27 mouse cellular contexts compared by ENCODE assay signal in the genomic region with DNA sequence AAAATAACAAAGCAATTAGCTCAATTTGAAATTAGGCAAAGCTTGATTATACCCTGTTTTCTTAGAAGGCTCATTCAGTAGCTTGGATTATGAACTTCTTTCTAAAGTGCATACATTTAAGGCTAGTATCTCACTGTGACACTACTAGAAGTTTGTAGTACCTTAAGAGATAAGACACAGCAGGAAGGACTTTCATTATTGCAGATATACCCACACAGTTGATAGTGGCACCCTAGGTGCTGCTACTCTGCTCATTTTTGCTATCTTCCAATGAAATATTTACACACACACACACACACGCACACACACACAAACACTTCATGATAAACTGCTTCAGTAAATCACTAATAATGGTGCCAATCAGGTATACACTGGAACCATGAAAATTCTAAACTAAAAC.
"Had no signal": no experiment of that assay in that cellular context is flagged by ENCODE, and none has a peak within 500 bp of the region (broad histone marks: within the 10 kb centered on the region; RNA-seq: fewer than 3 reads in every experiment).

No protein-coding gene starts in this region.

- H3K9ac ChIP-seq: limb, embryonic 12.5 days; limb, embryonic 13.5 days; limb, embryonic 15.5 days; liver, embryonic 12.5 days; liver, embryonic 13.5 days; liver, embryonic 14.5 days; liver, embryonic 15.5 days; liver, postnatal 0 days; lung, embryonic 14.5 days; lung, embryonic 15.5 days; midbrain, embryonic 12.5 days; midbrain, embryonic 13.5 days; midbrain, embryonic 15.5 days had no signal

- DNase-seq: left cerebral cortex, postnatal 4 days; liver; liver, embryonic 13.5 days; liver, postnatal 0 days; lung, adult 18-20 months; lung, adult 2 months; lung, embryonic 14.5 days; lung, postnatal 10 days; lung, postnatal 14 days; lung, postnatal 36 days; lung, postnatal 4 days; midbrain, embryonic 14.5 days had no signal

- H3K27ac ChIP-seq: limb, embryonic 10.5 days; limb, embryonic 12.5 days; limb, embryonic 13.5 days; limb, embryonic 15.5 days; liver, embryonic 12.5 days; liver, embryonic 13.5 days; liver, embryonic 14.5 days; liver, embryonic 15.5 days; lung, embryonic 15.5 days; macrophage; midbrain, embryonic 10.5 days; midbrain, embryonic 12.5 days; midbrain, embryonic 13.5 days; midbrain, embryonic 15.5 days had no signal

- H3K4me3 ChIP-seq: limb, embryonic 10.5 days; limb, embryonic 12.5 days; limb, embryonic 13.5 days; limb, embryonic 15.5 days; liver, embryonic 12.5 days; liver, embryonic 13.5 days; liver, embryonic 15.5 days; lung, embryonic 15.5 days; megakaryocyte, embryonic 14.5 days; midbrain, embryonic 10.5 days; midbrain, embryonic 12.5 days; midbrain, embryonic 13.5 days; midbrain, embryonic 15.5 days; myocyte had no signal

- H3K27me3 ChIP-seq: limb, embryonic 12.5 days; limb, embryonic 13.5 days; limb, embryonic 15.5 days; liver, embryonic 12.5 days; liver, embryonic 13.5 days; liver, embryonic 15.5 days; lung, embryonic 15.5 days; megakaryocyte, embryonic 14.5 days; midbrain, embryonic 12.5 days; midbrain, embryonic 13.5 days; midbrain, embryonic 15.5 days had no signal

- H3K36me3 ChIP-seq: limb, embryonic 10.5 days; limb, embryonic 12.5 days; limb, embryonic 13.5 days; limb, embryonic 15.5 days; liver, embryonic 12.5 days; liver, embryonic 13.5 days; liver, embryonic 15.5 days; lung, embryonic 15.5 days; midbrain, embryonic 10.5 days; midbrain, embryonic 12.5 days; midbrain, embryonic 13.5 days; midbrain, embryonic 15.5 days had no signal

- H3K9me3 ChIP-seq: limb, embryonic 10.5 days; limb, embryonic 12.5 days; limb, embryonic 13.5 days; limb, embryonic 15.5 days; liver, embryonic 12.5 days; liver, embryonic 13.5 days; liver, embryonic 15.5 days; lung, embryonic 15.5 days; megakaryocyte, embryonic 14.5 days; midbrain, embryonic 10.5 days; midbrain, embryonic 12.5 days; midbrain, embryonic 13.5 days; midbrain, embryonic 15.5 days had no signal

- H3K4me1 ChIP-seq: limb, embryonic 10.5 days; limb, embryonic 12.5 days; limb, embryonic 13.5 days; limb, embryonic 15.5 days; liver, embryonic 12.5 days; liver, embryonic 13.5 days; liver, embryonic 15.5 days; lung, embryonic 15.5 days; megakaryocyte, embryonic 14.5 days; midbrain, embryonic 10.5 days; midbrain, embryonic 12.5 days; midbrain, embryonic 13.5 days; midbrain, embryonic 15.5 days had no signal
